Mouse (Mus musculus): ENCODE results near the gene Dock9. TPM values are rescaled to one million over a fixed set of nuclear protein-coding genes. Genes with fewer than 3 reads are reported as not detected.

The Dock9 gene
- polyA plus RNA-seq, 1 experiment from 2014 or later = 4.2 TPM

DNA sequence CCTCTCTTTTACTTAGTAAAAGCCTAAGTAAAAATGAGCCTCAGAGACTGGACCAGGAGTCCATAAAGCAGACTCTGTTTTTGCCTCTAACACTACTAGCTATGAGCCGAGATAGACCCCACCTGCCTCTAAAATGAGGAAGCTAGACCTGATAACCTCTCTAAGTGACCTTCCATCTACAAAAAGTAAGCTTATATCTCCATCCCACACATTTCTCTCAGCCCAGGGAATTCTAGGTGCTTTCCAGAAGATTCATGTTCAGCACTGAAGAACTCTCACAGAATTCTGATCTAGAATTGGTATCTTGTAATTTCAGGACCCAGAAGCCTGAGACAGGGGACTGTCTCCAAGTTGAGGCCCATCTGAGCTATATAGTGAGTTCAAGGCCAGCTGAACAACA lies 12.2 kb downstream of the Dock9 start:
- ATAC-seq (ENCODE audit: low FRiP score) (no peak), DNase-seq (ENCODE audit: low spot score, missing footprints) (no peak)
- Histone ChIP-seq H3K4me2 (no peak overlapping the region), H3K4me1 (ENCODE audit: control insufficient read depth, insufficient read depth, low read length) (no peaks in the 10 kb centered on the region), H3K27ac (ENCODE audit: low read depth, low read length) (no peak overlapping the region), H3K9me3 (ENCODE audit: control insufficient read depth, low read length) (no peaks in the 10 kb centered on the region), H3K27me3 (ENCODE audit: control insufficient read depth, insufficient read depth, low read length) (no peaks in the 10 kb centered on the region), H3K9ac (ENCODE audit: low read length) (no peak overlapping the region), H3K4me3 (ENCODE audit: low read depth, low read length) (no peak overlapping the region), H3K36me3 (ENCODE audit: control insufficient read depth, insufficient read depth, low read length) (no peaks in the 10 kb centered on the region)
- WGBS = 81% methylated on average over 1 of the region's 1 CpGs

DNA sequence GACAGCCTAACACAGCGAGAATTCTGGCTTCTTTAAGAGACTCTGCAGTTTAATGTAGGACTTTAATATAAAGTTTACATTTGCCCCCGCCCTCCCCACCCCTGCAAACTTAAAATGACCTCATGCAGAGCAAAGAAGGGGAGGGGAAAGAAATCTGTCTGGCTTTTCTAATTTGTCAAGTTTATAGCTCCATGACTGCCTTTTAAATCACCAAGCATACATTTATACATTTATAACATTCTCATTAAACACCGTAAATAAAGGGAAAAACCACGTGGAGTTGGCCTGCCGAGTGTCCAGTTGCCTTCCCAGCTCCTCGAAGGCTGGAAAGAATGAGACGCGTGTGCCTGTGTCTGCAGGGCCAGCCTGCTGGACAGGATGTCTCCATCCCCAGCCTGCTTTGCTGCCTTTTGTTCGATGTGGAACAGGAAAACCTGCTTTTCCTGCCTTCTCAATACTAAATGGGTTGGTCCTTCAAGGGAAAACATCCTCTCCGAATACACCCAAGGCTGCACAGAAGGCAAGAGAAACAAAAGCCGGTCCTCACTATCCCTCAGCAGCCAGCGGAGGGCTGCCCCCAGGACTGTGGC lies 16.6 kb downstream of the Dock9 start:
- H3K9me3 ChIP-seq (ENCODE audit: control insufficient read depth, low read length) = no peaks in the 10 kb centered on the region
- DNase-seq (ENCODE audit: low spot score, missing footprints) = no peak
- WGBS = 75% methylated on average over 12 of the region's 12 CpGs

GRCm38 (mm10) chr14:121780144-121780913 lies 17.3 kb downstream of the Dock9 start:
- no peaks in the 10 kb centered on the region for H3K27me3 ChIP-seq (ENCODE audit: control insufficient read depth, insufficient read depth, low read length)
- H3K36me3 ChIP-seq (ENCODE audit: control insufficient read depth, insufficient read depth, low read length) = no peaks in the 10 kb centered on the region
- no peaks in the 10 kb centered on the region for H3K4me1 ChIP-seq (ENCODE audit: control insufficient read depth, insufficient read depth, low read length)
- ATAC-seq (ENCODE audit: low FRiP score) (no peak), DNase-seq (ENCODE audit: low spot score, missing footprints) (no peak)
- H3K27ac ChIP-seq (ENCODE audit: low read depth, low read length) = no peak overlapping the region
- no peak overlapping the region for H3K4me3 ChIP-seq (ENCODE audit: low read depth, low read length)
- WGBS = 75% methylated on average over 11 of the region's 11 CpGs
- no peak overlapping the region for H3K4me2 ChIP-seq
- H3K9ac ChIP-seq (ENCODE audit: low read length) = no peak overlapping the region
- H3K9me3 ChIP-seq (ENCODE audit: control insufficient read depth, low read length) = no peaks in the 10 kb centered on the region

More for the DNA sequence above, 16.6 kb downstream of the Dock9 start:
- no peaks in the 10 kb centered on the region for H3K36me3 ChIP-seq (ENCODE audit: control insufficient read depth, insufficient read depth, low read length)
- ATAC-seq (ENCODE audit: low FRiP score) = no peak
- H3K4me2 ChIP-seq = no peak overlapping the region
- no peaks in the 10 kb centered on the region for H3K4me1 ChIP-seq (ENCODE audit: control insufficient read depth, insufficient read depth, low read length)
- H3K27ac ChIP-seq (ENCODE audit: low read depth, low read length) = no peak overlapping the region
- H3K27me3 ChIP-seq (ENCODE audit: control insufficient read depth, insufficient read depth, low read length) = no peaks in the 10 kb centered on the region
- H3K9ac ChIP-seq (ENCODE audit: low read length) = no peak overlapping the region
- H3K4me3 ChIP-seq (ENCODE audit: low read depth, low read length) = no peak overlapping the region

- no peaks in the 10 kb centered on the region for H3K9me3 ChIP-seq (ENCODE audit: control insufficient read depth, low read length)
- DNase-seq (ENCODE audit: low spot score, missing footprints) (no peak), ATAC-seq (ENCODE audit: low FRiP score) (no peak)
- no peak overlapping the region for H3K27ac ChIP-seq (ENCODE audit: low read depth, low read length)
- H3K4me3 ChIP-seq (ENCODE audit: low read depth, low read length) = no peak overlapping the region
- H3K4me1 ChIP-seq (ENCODE audit: control insufficient read depth, insufficient read depth, low read length) = no peaks in the 10 kb centered on the region
- H3K27me3 ChIP-seq (ENCODE audit: control insufficient read depth, insufficient read depth, low read length) = no peaks in the 10 kb centered on the region
- WGBS = 77% methylated on average over 3 of the region's 3 CpGs
- H3K36me3 ChIP-seq (ENCODE audit: control insufficient read depth, insufficient read depth, low read length) = no peaks in the 10 kb centered on the region
- no peak overlapping the region for H3K4me2 ChIP-seq
- H3K9ac ChIP-seq (ENCODE audit: low read length) = no peak overlapping the region
Measured at GRCm38 (mm10) chr14:121779620-121780019, 18.0 kb downstream of the Dock9 start.

DNA sequence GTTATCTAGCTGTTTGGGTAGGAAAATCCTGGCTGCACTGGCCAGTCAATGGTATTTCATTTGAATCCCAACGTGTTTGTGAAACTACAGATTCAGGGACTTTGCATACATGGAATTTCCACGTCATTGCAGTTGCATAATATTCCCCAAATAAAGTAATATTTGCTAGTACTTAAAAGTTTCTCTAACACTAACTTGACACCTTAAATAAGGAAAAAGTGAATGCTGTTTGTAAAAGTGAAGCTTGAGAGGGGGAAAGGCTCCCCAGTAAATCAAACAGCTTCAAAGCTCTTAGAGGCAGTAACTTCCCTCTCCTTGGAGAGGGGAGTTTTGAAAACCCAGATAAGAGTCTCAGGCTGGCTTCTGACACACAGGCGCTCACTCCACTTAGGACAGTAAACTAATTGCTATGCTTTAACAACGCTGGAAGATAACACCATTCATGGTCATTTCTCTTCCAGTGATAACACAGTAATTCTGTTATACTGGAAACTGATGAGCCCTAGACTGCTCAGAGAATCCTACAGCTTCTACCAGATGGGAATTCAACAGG lies 20.3 kb downstream of the Dock9 start:
- ATAC-seq (ENCODE audit: low FRiP score) (no peak), DNase-seq (ENCODE audit: low spot score, missing footprints) (no peak)
- Histone ChIP-seq H3K27me3 (ENCODE audit: control insufficient read depth, insufficient read depth, low read length) (no peaks in the 10 kb centered on the region), H3K9ac (ENCODE audit: low read length) (no peak overlapping the region), H3K4me1 (ENCODE audit: control insufficient read depth, insufficient read depth, low read length) (no peaks in the 10 kb centered on the region), H3K9me3 (ENCODE audit: control insufficient read depth, low read length) (no peaks in the 10 kb centered on the region), H3K36me3 (ENCODE audit: control insufficient read depth, insufficient read depth, low read length) (no peaks in the 10 kb centered on the region), H3K27ac (ENCODE audit: low read depth, low read length) (no peak overlapping the region), H3K4me2 (no peak overlapping the region), H3K4me3 (ENCODE audit: low read depth, low read length) (no peak overlapping the region)
- WGBS = 91% methylated on average over 4 of the region's 4 CpGs

- ATAC-seq (ENCODE audit: low FRiP score) = no peak
- Histone ChIP-seq H3K4me3 (ENCODE audit: low read depth, low read length) (no peak overlapping the region), H3K9ac (ENCODE audit: low read length) (no peak overlapping the region), H3K4me1 (ENCODE audit: control insufficient read depth, insufficient read depth, low read length) (no peaks in the 10 kb centered on the region), H3K36me3 (ENCODE audit: control insufficient read depth, insufficient read depth, low read length) (no peaks in the 10 kb centered on the region), H3K9me3 (ENCODE audit: control insufficient read depth, low read length) (no peaks in the 10 kb centered on the region), H3K27ac (ENCODE audit: low read depth, low read length) (no peak overlapping the region), H3K4me2 (no peak overlapping the region), H3K27me3 (ENCODE audit: control insufficient read depth, insufficient read depth, low read length) (no peaks in the 10 kb centered on the region)
- 83% methylated on average over 4 of the region's 4 CpGs for WGBS
- DNase-seq (ENCODE audit: low spot score, missing footprints) = no peak
Measured at GRCm38 (mm10) chr14:121776749-121777148, 20.9 kb downstream of the Dock9 start.

DNA sequence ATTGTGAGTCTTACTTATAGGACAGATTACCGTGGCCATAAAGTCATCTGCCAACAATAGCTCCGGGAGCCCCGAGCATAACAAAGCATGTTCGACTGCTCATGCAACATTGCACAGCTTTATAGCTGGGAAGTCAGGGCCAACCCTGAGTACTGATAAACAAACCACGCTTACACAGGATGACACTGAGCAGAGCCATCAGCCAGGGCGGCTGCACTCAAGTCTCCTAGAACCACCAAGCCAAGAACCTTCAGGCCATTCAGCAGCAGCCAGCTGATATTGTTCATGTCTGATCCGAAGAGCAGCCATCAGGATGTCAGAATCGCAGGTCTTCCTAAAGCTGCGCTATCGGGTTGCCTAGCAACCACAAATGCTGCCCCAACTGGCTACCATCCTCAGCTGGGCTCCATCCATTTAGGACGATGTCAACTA lies 35.6 kb downstream of the Dock9 start:
- peak; percentile 86 for DNase-seq (ENCODE audit: low spot score, missing footprints)

GRCm38 (mm10) chr14:121760403-121760802 lies 37.2 kb downstream of the Dock9 start:
- no peak overlapping the region for H3K9ac ChIP-seq (ENCODE audit: low read length)
- H3K4me2 ChIP-seq = no peak overlapping the region
- H3K27me3 ChIP-seq (ENCODE audit: control insufficient read depth, insufficient read depth, low read length) = no peaks in the 10 kb centered on the region
- no peak overlapping the region for H3K4me3 ChIP-seq (ENCODE audit: low read depth, low read length)
- no peak for ATAC-seq (ENCODE audit: low FRiP score)
- 90% methylated on average over 5 of the region's 5 CpGs for WGBS
- H3K27ac ChIP-seq (ENCODE audit: low read depth, low read length) = no peak overlapping the region
- no peaks in the 10 kb centered on the region for H3K9me3 ChIP-seq (ENCODE audit: control insufficient read depth, low read length)
- DNase-seq (ENCODE audit: low spot score, missing footprints) = no peak
- peaks cover 4% of the 10 kb centered on the region; the same call in 1 of the 2 replicates for H3K4me1 ChIP-seq (ENCODE audit: control insufficient read depth, insufficient read depth, low read length)
- no peaks in the 10 kb centered on the region for H3K36me3 ChIP-seq (ENCODE audit: control insufficient read depth, insufficient read depth, low read length)

More for the DNA sequence above, 35.6 kb downstream of the Dock9 start:
- Histone ChIP-seq H3K4me1 (ENCODE audit: control insufficient read depth, insufficient read depth, low read length) (peaks cover 4% of the 10 kb centered on the region; the same call in 1 of the 2 replicates), H3K27me3 (ENCODE audit: control insufficient read depth, insufficient read depth, low read length) (no peaks in the 10 kb centered on the region), H3K4me2 (no peak overlapping the region), H3K27ac (ENCODE audit: low read depth, low read length) (no peak overlapping the region), H3K36me3 (ENCODE audit: control insufficient read depth, insufficient read depth, low read length) (no peaks in the 10 kb centered on the region), H3K9ac (ENCODE audit: low read length) (no peak overlapping the region), H3K9me3 (ENCODE audit: control insufficient read depth, low read length) (no peaks in the 10 kb centered on the region), H3K4me3 (ENCODE audit: low read depth, low read length) (no peak overlapping the region)
- ATAC-seq (ENCODE audit: low FRiP score) = 0 out of 2 replicates have a peak, but pooled peaks have one; percentile 54
- WGBS = 57% methylated on average over 11 of the region's 11 CpGs

DNA sequence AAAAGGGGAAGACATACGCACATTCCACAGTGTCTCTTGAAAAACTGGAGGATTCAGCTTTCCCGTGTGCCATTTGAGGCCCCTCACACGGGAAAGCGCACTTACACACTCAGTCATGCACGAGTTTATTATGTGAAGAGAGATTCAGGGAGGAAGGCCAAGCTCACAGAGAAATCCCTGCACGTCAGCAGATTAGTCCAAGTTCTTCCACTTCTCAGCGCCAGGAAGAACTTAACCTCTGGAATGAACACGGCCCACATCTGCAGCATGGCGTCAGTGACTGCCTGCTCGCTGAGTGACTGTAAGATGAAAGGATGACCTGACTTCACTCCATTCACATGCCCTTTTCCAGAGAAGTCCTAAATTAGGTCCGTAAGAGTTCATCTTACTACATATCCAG lies 43.5 kb downstream of the Dock9 start:
- Histone ChIP-seq H3K36me3 (ENCODE audit: control insufficient read depth, insufficient read depth, low read length) (no peaks in the 10 kb centered on the region), H3K9ac (ENCODE audit: low read length) (no peak overlapping the region), H3K4me1 (ENCODE audit: control insufficient read depth, insufficient read depth, low read length) (no peaks in the 10 kb centered on the region), H3K27ac (ENCODE audit: low read depth, low read length) (no peak overlapping the region), H3K4me2 (no peak overlapping the region), H3K4me3 (ENCODE audit: low read depth, low read length) (no peak overlapping the region), H3K9me3 (ENCODE audit: control insufficient read depth, low read length) (no peaks in the 10 kb centered on the region), H3K27me3 (ENCODE audit: control insufficient read depth, insufficient read depth, low read length) (no peaks in the 10 kb centered on the region)
- ATAC-seq (ENCODE audit: low FRiP score) = no peak
- WGBS = 72% methylated on average over 11 of the region's 11 CpGs
- no peak for DNase-seq (ENCODE audit: low spot score, missing footprints)
